Mouse (Mus musculus) bone marrow, adult 2 months (tissue): Measurements from ENCODE around the gene Ttn.

Experiments
- CTCF ChIP-seq: fragments of 200-500 bp; IDR thresholded peaks from 2 replicates; pipeline ENCODE4 v1.5.1; 2011; ENCODE audit warnings: low read length, control low read depth; ENCODE audit not compliant: control insufficient read depth, insufficient read depth
- POLR2A ChIP-seq: fragments of 200-500 bp; IDR thresholded peaks from 2 replicates; pipeline ENCODE4 v1.6.1; 2011; ENCODE audit warnings: low read depth, mild to moderate bottlenecking, control low read depth, low read length, borderline replicate concordance; ENCODE audit not compliant: control insufficient read depth

- TF ChIP-seq POLR2A (no peak), CTCF (no peak)
These were observed 198.2 kb downstream of the Ttn start for GRCm38 (mm10) chr2:76784171-76784570.
